Mouse (Mus musculus) liver, embryonic 11.5 days (tissue): ENCODE measurements around the gene Polq. TPM values are rescaled to one million over a fixed set of nuclear protein-coding genes. Genes with fewer than 3 reads are reported as not detected.

Experiments
- polyA plus RNA-seq: library from polyadenylated mRNA; unstranded; fragments of >200 nt; fragmentation: Nextera tagmentation; extraction: Ambion mirVana; gene quantifications from 2 replicates; pipeline ENCODE4 v1.2.1, GENCODE M21; 2014

The Polq gene
- polyA plus RNA-seq, 1 experiment from 2014 or later: 21.6 TPM

Other genes with a start within 250 kb of the Polq start
- 1.2 and 2.9 TPM in 2 replicates for gene Slc15a2, start 226.8 kb upstream of the Polq start, polyA plus RNA-seq
- 30.3 and 32.1 TPM in 2 replicates for gene Iqcb1, start 183.4 kb upstream of the Polq start, polyA plus RNA-seq
- 0.53 and 0.71 TPM in 2 replicates for gene Eaf2, start 136.8 kb upstream of the Polq start, polyA plus RNA-seq
- 41.5 and 50.5 TPM in 2 replicates for gene Golgb1, start 136.6 kb upstream of the Polq start, polyA plus RNA-seq
- gene Hcls1, start 76.8 kb upstream of the Polq start, polyA plus RNA-seq: 5.4 and 8.3 TPM in 2 replicates
- gene Fbxo40, start 21.3 kb upstream of the Polq start, polyA plus RNA-seq: 0.04 TPM in 1 of 2 replicates, not detected in the other